ENCODE assay signal across 10 mouse cellular contexts in genomic region chr4:142410596-142411573, GRCm38 (mm10).
DNase-seq lines count a peak whose midpoint lies in the region; ATAC-seq lines count a peak whose summit lies in the region.
"Had no signal": no experiment of that assay in that cellular context is flagged by ENCODE, and none has a peak within 500 bp of the region (broad histone marks: within the 10 kb centered on the region; RNA-seq: fewer than 3 reads in every experiment).

No protein-coding gene starts in this region.

- intact Hi-C loops in heart, postnatal 14 days (cut with DNase I) = no loop called here

- H3K27me3 ChIP-seq in limb, embryonic 15.5 days = no peaks in the 10 kb centered on the region
- H3K27me3 ChIP-seq: embryonic facial prominence, embryonic 15.5 days; liver, embryonic 13.5 days had no signal

- 50% methylated on average over 26 of the region's 26 CpGs for WGBS in limb, embryonic 15.5 days

- 0 out of 2 replicates have a peak, but pooled peaks have one; percentile 31 for ATAC-seq in limb, embryonic 15.5 days (ENCODE audit: insufficient number of reproducible peaks, low FRiP score, low TSS enrichment, low read depth)
- ATAC-seq in megakaryocyte progenitor cell, adult 5-6 weeks (replicated peaks; ENCODE audit: poor library complexity) = no peak

- peaks cover 16% of the 10 kb centered on the region for H3K4me1 ChIP-seq in limb, embryonic 15.5 days
- H3K4me1 ChIP-seq: liver, embryonic 13.5 days had no signal

- no peaks in the 10 kb centered on the region for H3K9me3 ChIP-seq in limb, embryonic 15.5 days
- H3K9me3 ChIP-seq: embryonic facial prominence, embryonic 15.5 days; liver, embryonic 13.5 days had no signal

- H3K4me3 ChIP-seq in limb, embryonic 15.5 days = no peak overlapping the region
- H3K4me3 ChIP-seq: embryonic facial prominence, embryonic 15.5 days; liver, embryonic 13.5 days had no signal

- H3K36me3 ChIP-seq in limb, embryonic 15.5 days = no peaks in the 10 kb centered on the region
- H3K36me3 ChIP-seq: embryonic facial prominence, embryonic 15.5 days; liver, embryonic 13.5 days had no signal

- peak overlapping the region; percentile 7; the same call in 1 of the 2 replicates for H3K4me2 ChIP-seq in limb, embryonic 15.5 days
- H3K4me2 ChIP-seq: embryonic facial prominence, embryonic 15.5 days; liver, embryonic 13.5 days had no signal

- 0 out of 2 replicates have a peak overlapping the region, but pooled peaks have one; percentile 33 for H3K27ac ChIP-seq in limb, embryonic 15.5 days
- H3K27ac ChIP-seq: embryonic facial prominence, embryonic 15.5 days; liver, embryonic 13.5 days had no signal

- DNase-seq in layer of hippocampus, adult 11-12 months (ENCODE audit: low spot score) = peak; percentile 74
- DNase-seq in layer of hippocampus, adult 9-10 months (ENCODE audit: low spot score) = no peak
- peak; percentile 67 to 75 for DNase-seq in cerebellum, postnatal 25 days
- peak; percentile 25 to 27 for DNase-seq in heart, postnatal 14 days
- no peak for DNase-seq in thymus, postnatal 10 days (ENCODE audit: low spot score in 2 of 2)
- DNase-seq in spleen, adult 18-20 months = no peak
- DNase-seq: liver, embryonic 13.5 days had no signal

- H3K9ac ChIP-seq in limb, embryonic 15.5 days = no peak overlapping the region
- H3K9ac ChIP-seq: embryonic facial prominence, embryonic 15.5 days; liver, embryonic 13.5 days had no signal

Comparison
In these comparisons a context has a peak if more than half of its experiments do, and no peak if none do; other contexts are left out.
1. DNase-seq: peak in layer of hippocampus, adult 11-12 months (single experiment), cerebellum, postnatal 25 days (2 of 2) and heart, postnatal 14 days (2 of 2); none in layer of hippocampus, adult 9-10 months (single experiment), thymus, postnatal 10 days (0 of 2) and spleen, adult 18-20 months (0 of 2).